Mouse (Mus musculus) hindbrain, postnatal 0 days (tissue): ENCODE measurements around the gene Bpnt1. TPM values are rescaled to one million over a fixed set of nuclear protein-coding genes. Genes with fewer than 3 reads are reported as not detected.

Experiments used
- ATAC-seq: fragments of 200-750 bp; cut with Nextera tagmentation; 2 replicates; pipeline ENCODE4 v1.8.0; 2017; ENCODE audit warnings: mild to moderate bottlenecking, moderate TSS enrichment, moderate library complexity
- DNase-seq: peaks from one replicate; pipeline ENCODE4 v3.0.0-alpha.2; 2015; ENCODE audit warnings: low spot score
- H3K27ac ChIP-seq: fragments of 300-500 bp; sonication (generic); 2 replicates; pipeline ENCODE4 v1.5.1; 2014; ENCODE audit warnings: mild to moderate bottlenecking
- H3K27me3 ChIP-seq: fragments of 300-500 bp; sonication (generic); 2 replicates; pipeline ENCODE4 v1.6.1; 2014; ENCODE audit warnings: low read length, mixed read lengths; ENCODE audit not compliant: insufficient read depth
- H3K36me3 ChIP-seq: fragments of 300-500 bp; sonication (generic); 2 replicates; pipeline ENCODE4 v1.6.1; 2014; ENCODE audit warnings: low read length, mixed read lengths; ENCODE audit not compliant: insufficient read depth
- H3K4me1 ChIP-seq: fragments of 300-500 bp; sonication (generic); 2 replicates; pipeline ENCODE4 v1.6.1; 2014; ENCODE audit warnings: antibody characterized with exemption, low read length, mixed read lengths; ENCODE audit not compliant: insufficient read depth
- H3K4me2 ChIP-seq: fragments of 300-500 bp; sonication (generic); 2 replicates; pipeline ENCODE4 v1.6.1; 2014; ENCODE audit warnings: low read depth, mild to moderate bottlenecking, low read length, moderate library complexity, mixed read lengths
- H3K4me3 ChIP-seq: fragments of 300-500 bp; sonication (generic); 2 replicates; pipeline ENCODE4 v1.5.1; 2014; ENCODE audit warnings: low read length
- H3K9ac ChIP-seq: fragments of 300-500 bp; sonication (generic); replicated peaks from 2 replicates; pipeline ENCODE4 v1.6.1; 2014; ENCODE audit warnings: mild to moderate bottlenecking, low read length, moderate library complexity, mixed read lengths
- H3K9me3 ChIP-seq: fragments of 300-500 bp; sonication (generic); 2 replicates; pipeline ENCODE4 v1.6.1; 2016; ENCODE audit warnings: low read length, mixed read lengths
- CTCF ChIP-seq: IDR thresholded peaks from 2 replicates; pipeline ENCODE4 v1.5.1; 2016; ENCODE audit warnings: antibody characterized with exemption, control low read depth, low read depth
- WGBS: fragments of 180-500 bp; shearing (Covaris S2); extraction: QIAGEN DNeasy Blood & Tissue Kit; methylation state at CpG from one replicate; pipeline ENCODE4 v1.1.7; 2014; 5-methylcytosine and 5-hydroxymethylcytosine counted together
- polyA plus RNA-seq: library from polyadenylated mRNA; unstranded; fragments of >200 nt; fragmentation: Nextera tagmentation; extraction: Ambion mirVana; gene quantifications from 2 replicates; pipeline ENCODE4 v1.2.1, GENCODE M21; 2015
- total RNA-seq: library from RNA; depleted of rRNA; stranded (reverse); fragments of >200 nt; gene quantifications from 2 replicates; pipeline ENCODE4 v1.2.3, GENCODE M21; 2014

Bpnt1 gene
- total and polyA plus RNA-seq, 2 experiments from 2014 or later, result 69.9 to 77.1 TPM

- H3K9ac ChIP-seq, result no peak overlapping the region
- 41% methylated on average over 3 of the region's 3 CpGs for WGBS
- H3K4me1 ChIP-seq, result no peaks in the 10 kb centered on the region; the same call in 1 of the 2 replicates
- DNase-seq (no peak), ATAC-seq (no peak)
- no peak overlapping the region for H3K4me3 ChIP-seq
- no peaks in the 10 kb centered on the region for H3K9me3 ChIP-seq
- H3K27me3 ChIP-seq, result no peaks in the 10 kb centered on the region
- H3K27ac ChIP-seq, result no peak overlapping the region
- H3K4me2 ChIP-seq, result no peak overlapping the region
- H3K36me3 ChIP-seq, result peaks cover 12% of the 10 kb centered on the region; the same call in 1 of the 2 replicates
- TF ChIP-seq CTCF, result no peak
Measured at GRCm38 (mm10) chr1:185336535-185336934, 4.6 kb downstream of the Bpnt1 start.

- Histone ChIP-seq H3K4me3 (no peak overlapping the region), H3K4me1 (no peaks in the 10 kb centered on the region), H3K9me3 (no peaks in the 10 kb centered on the region), H3K36me3 (peaks cover 37% of the 10 kb centered on the region; the same call in 1 of the 2 replicates), H3K4me2 (no peak overlapping the region), H3K27ac (no peak overlapping the region), H3K9ac (no peak overlapping the region), H3K27me3 (no peaks in the 10 kb centered on the region)
- 80% methylated on average over 4 of the region's 4 CpGs for WGBS
- ATAC-seq (no peak), DNase-seq (peak; percentile 23)
- no peak for TF ChIP-seq CTCF
Measured at GRCm38 (mm10) chr1:185342441-185342840, 10.5 kb downstream of the Bpnt1 start.

DNA sequence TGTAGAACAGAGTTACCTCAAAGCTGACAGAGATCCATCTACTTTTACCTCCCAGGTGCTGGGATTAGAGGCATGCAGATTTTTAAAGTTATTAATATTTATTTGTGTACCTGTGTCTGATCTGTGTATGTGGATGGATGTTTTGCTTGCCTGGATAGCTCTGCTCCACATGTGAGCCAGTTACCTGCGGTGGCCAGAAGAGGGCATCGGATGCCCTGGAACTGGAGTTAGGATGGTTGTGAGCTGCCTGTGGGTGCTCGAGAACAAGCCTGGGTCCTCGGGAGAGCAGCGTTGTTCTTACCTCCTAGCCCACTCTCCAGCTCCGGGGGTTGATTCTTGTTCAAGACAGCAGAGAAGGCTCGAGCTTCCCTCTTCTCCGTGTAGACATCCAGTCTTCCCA, 11.5 kb downstream of the Bpnt1 start:
- H3K4me3 ChIP-seq, result no peak overlapping the region
- no peak for ATAC-seq
- no peak overlapping the region for H3K4me2 ChIP-seq
- no peak overlapping the region for H3K9ac ChIP-seq
- peak; percentile 44 for TF ChIP-seq CTCF
- H3K27me3 ChIP-seq, result no peaks in the 10 kb centered on the region
- no peak for DNase-seq
- H3K27ac ChIP-seq, result no peak overlapping the region
- peaks cover 47% of the 10 kb centered on the region; the same call in 1 of the 2 replicates for H3K36me3 ChIP-seq
- 84% methylated on average over 8 of the region's 8 CpGs for WGBS
- no peaks in the 10 kb centered on the region for H3K9me3 ChIP-seq
- H3K4me1 ChIP-seq, result no peaks in the 10 kb centered on the region

DNA sequence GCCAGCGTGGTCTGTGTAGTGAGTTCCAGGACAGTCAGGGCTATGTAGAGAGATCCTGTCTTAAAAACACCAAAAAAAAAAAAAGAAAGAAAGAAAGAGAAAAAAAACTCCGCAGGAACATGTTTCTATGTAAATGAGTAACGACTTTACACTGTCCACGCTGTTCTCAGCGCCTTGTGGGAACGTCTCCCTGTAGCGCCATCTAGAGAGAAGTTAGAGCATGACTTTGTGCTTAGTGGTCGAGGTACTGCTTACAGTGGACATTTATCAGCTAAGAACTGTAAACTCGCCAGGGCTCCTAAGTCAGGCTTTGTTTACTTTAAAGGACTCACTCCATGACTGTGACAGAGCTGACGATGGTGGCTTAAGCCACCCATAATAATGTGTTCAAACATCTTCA, 14.2 kb downstream of the Bpnt1 start:
- peak; percentile 43 for DNase-seq
- ATAC-seq, result no peak

DNA sequence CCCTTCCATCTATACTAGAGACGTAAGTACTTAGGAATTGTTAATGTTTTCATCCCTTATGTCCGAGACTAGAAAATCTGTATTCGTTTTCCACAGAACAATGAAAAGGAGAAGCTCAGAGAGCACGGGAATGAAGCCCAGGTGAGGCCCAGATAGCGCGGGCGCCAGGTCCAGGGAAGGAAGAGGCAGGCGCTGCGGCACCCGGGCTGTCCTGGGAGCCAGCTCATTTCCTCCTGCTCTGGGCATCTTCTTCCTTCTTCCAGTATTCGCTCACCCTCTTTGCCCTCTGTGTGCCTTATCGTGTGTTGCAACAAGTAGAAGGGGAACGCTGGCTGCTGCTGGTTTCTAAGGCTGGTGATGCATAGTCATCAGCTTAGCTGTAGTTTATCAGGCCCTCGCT, 17.8 kb downstream of the Bpnt1 start:
- Histone ChIP-seq H3K36me3 (peaks cover 74% of the 10 kb centered on the region), H3K4me3 (no peak overlapping the region), H3K9me3 (no peaks in the 10 kb centered on the region), H3K4me2 (no peak overlapping the region), H3K9ac (no peak overlapping the region), H3K4me1 (no peaks in the 10 kb centered on the region), H3K27ac (no peak overlapping the region), H3K27me3 (no peaks in the 10 kb centered on the region)
- TF ChIP-seq CTCF, result no peak
- WGBS, result 97% methylated on average over 14 of the region's 14 CpGs
- no peak for DNase-seq
- ATAC-seq, result no peak

More for the DNA sequence above, 14.2 kb downstream of the Bpnt1 start:
- Histone ChIP-seq H3K9me3 (no peaks in the 10 kb centered on the region), H3K27ac (no peak overlapping the region), H3K4me3 (no peak overlapping the region), H3K36me3 (peaks cover 62% of the 10 kb centered on the region; the same call in 1 of the 2 replicates), H3K27me3 (no peaks in the 10 kb centered on the region), H3K9ac (no peak overlapping the region), H3K4me2 (no peak overlapping the region), H3K4me1 (no peaks in the 10 kb centered on the region)
- WGBS, result 73% methylated on average over 10 of the region's 10 CpGs
- TF ChIP-seq CTCF, result peak; percentile 34

DNA sequence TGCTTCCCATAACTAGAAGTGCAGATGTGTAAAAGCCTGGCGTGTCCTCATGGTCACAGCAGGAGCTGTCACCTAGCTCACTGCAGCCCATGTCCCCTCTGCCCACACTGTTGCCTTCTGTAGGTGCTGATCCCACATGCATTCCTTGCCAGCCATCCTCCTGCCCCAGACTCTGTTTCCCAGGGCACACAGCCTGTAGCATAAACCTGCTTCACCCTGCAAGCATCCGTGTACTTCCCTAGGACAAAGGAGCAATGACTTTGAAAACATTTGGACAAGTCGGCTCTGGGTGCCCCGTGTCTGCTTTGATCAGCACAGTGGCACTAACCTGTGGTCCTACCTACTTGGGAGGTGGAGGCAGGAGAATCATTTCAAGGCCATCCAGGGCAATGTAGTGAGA, 18.7 kb downstream of the Bpnt1 start:
- DNase-seq, result no peak
- no peak overlapping the region for H3K4me2 ChIP-seq
- H3K27ac ChIP-seq, result no peak overlapping the region
- H3K9ac ChIP-seq, result no peak overlapping the region
- 96% methylated on average over 4 of the region's 4 CpGs for WGBS
- no peaks in the 10 kb centered on the region for H3K4me1 ChIP-seq
- TF ChIP-seq CTCF, result no peak
- no peak overlapping the region for H3K4me3 ChIP-seq
- no peaks in the 10 kb centered on the region for H3K27me3 ChIP-seq
- ATAC-seq, result no peak
- H3K36me3 ChIP-seq, result peaks cover 70% of the 10 kb centered on the region
- no peaks in the 10 kb centered on the region for H3K9me3 ChIP-seq

GRCm38 (mm10) chr1:185352151-185352550, 20.2 kb downstream of the Bpnt1 start:
- H3K4me1 ChIP-seq, result no peaks in the 10 kb centered on the region
- 89% methylated on average over 12 of the region's 12 CpGs for WGBS
- TF ChIP-seq CTCF, result no peak
- DNase-seq (no peak), ATAC-seq (no peak)
- no peak overlapping the region for H3K4me3 ChIP-seq
- no peaks in the 10 kb centered on the region for H3K9me3 ChIP-seq
- no peak overlapping the region for H3K9ac ChIP-seq
- no peak overlapping the region for H3K4me2 ChIP-seq
- no peak overlapping the region for H3K27ac ChIP-seq
- no peaks in the 10 kb centered on the region for H3K27me3 ChIP-seq
- H3K36me3 ChIP-seq, result peaks cover 70% of the 10 kb centered on the region
